In the genomic region with DNA sequence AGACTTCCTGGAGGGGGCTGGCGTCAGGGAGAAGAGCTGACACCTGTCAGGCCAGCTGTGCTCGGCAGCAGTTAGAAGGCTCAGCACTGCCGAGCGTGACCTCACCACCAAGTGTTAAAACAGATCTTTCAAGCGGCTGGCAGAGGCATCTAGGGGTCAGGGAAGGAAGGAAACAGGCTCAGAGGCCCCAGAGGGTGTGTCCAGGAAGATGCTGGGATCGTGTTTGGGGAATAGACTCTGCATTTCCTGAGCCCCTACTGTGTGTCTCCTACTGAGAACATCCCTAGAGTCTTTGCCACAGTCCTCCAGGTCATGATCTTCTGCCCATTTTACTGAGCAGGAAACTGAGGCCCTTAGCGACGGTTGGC, we compare ENCODE assay signal across 8 mouse cellular contexts. TPM values are rescaled to one million over a fixed set of nuclear protein-coding genes. Genes with fewer than 3 reads are reported as not detected.
DNase-seq lines count a peak whose midpoint lies in the region; ATAC-seq and TF ChIP-seq lines count a peak whose summit lies in the region.

No protein-coding gene starts in this region.

- H3K36me3 ChIP-seq in heart, postnatal 0 days (replicated peaks; ENCODE audit: control insufficient read depth, insufficient read depth, low read length) = no peaks in the 10 kb centered on the region
- H3K36me3 ChIP-seq in liver, embryonic 13.5 days = peaks cover 74% of the 10 kb centered on the region

- H3K9me3 ChIP-seq in heart, postnatal 0 days (replicated peaks; ENCODE audit: control insufficient read depth, low read length) = no peaks in the 10 kb centered on the region
- H3K9me3 ChIP-seq in liver, embryonic 13.5 days (replicated peaks) = no peaks in the 10 kb centered on the region

- H3K4me3 ChIP-seq in heart, postnatal 0 days (ENCODE audit: low read depth, low read length) = no peak overlapping the region
- H3K4me3 ChIP-seq in liver, embryonic 13.5 days (replicated peaks) = peak overlapping the region; percentile 91

- H3K4me2 ChIP-seq in heart, postnatal 0 days (ENCODE audit: low read depth, low read length) = peak overlapping the region; percentile 8; the same call in 1 of the 2 replicates
- H3K4me2 ChIP-seq in liver, embryonic 13.5 days = peak overlapping the region; percentile 94

- DNase-seq in adrenal gland, postnatal 14 days = peak; percentile 42
- DNase-seq in adrenal gland, postnatal 25 days = no peak
- DNase-seq in R1 (ENCODE audit: low read depth, low spot score) = peak; percentile 90
- DNase-seq in heart, postnatal 0 days (ENCODE audit: low spot score) = no peak
- DNase-seq in liver, embryonic 13.5 days = no peak
- peak; percentile 82 for DNase-seq in thymus, postnatal 14 days
- no peak for DNase-seq in retina, postnatal 1 day
- no peak for DNase-seq in ovary, postnatal 10 days (ENCODE audit: low spot score)

- H3K4me1 ChIP-seq in heart, postnatal 0 days (ENCODE audit: control insufficient read depth, insufficient read depth) = peaks cover 20% of the 10 kb centered on the region
- H3K4me1 ChIP-seq in liver, embryonic 13.5 days (replicated peaks) = peaks cover 82% of the 10 kb centered on the region

- TF ChIP-seq EP300 in heart, postnatal 0 days (IDR thresholded peaks at IDR 0.05; ENCODE audit: low read depth) = no peak

- no peaks in the 10 kb centered on the region for H3K27me3 ChIP-seq in heart, postnatal 0 days (ENCODE audit: control insufficient read depth, insufficient read depth, low read length)
- H3K27me3 ChIP-seq in liver, embryonic 13.5 days = no peaks in the 10 kb centered on the region

- H3K9ac ChIP-seq in heart, postnatal 0 days (replicated peaks; ENCODE audit: low read depth, low read length) = no peak overlapping the region
- H3K9ac ChIP-seq in liver, embryonic 13.5 days = peak overlapping the region; percentile 100

- no peak for ATAC-seq in heart, postnatal 0 days (ENCODE audit: insufficient read depth, low read depth)
- no peak for ATAC-seq in liver, embryonic 13.5 days (ENCODE audit: low read depth)

- 37% methylated on average over 8 of the region's 8 CpGs for WGBS in heart, postnatal 0 days
- 9% methylated on average over 8 of the region's 8 CpGs for WGBS in liver, embryonic 13.5 days (ENCODE audit: insufficient replicate concordance)

- no peak for TF ChIP-seq CTCF in heart, postnatal 0 days (IDR thresholded peaks at IDR 0.05; ENCODE audit: low read depth)

- H3K27ac ChIP-seq in heart, postnatal 0 days (ENCODE audit: low read depth) = peak overlapping the region; percentile 40; the same call in 1 of the 2 replicates
- peak overlapping the region; percentile 99 for H3K27ac ChIP-seq in liver, embryonic 13.5 days

RNA-seq across cellular contexts. Expression of gene E2f2, which starts 5.0 kb away (rescaled TPM):
- total RNA-seq in adrenal gland, postnatal 14 days (2021) = 12.0 and 13.6 TPM in 2 replicates
- total RNA-seq in adrenal gland, postnatal 25 days (2021) = 4.1 and 4.8 TPM in 2 replicates
- total RNA-seq in heart, postnatal 0 days (2014; rRNA removed; ENCODE audit: low replicate concordance) = 6.4 and 6.9 TPM in 2 replicates
- 2.4 and 2.6 TPM in 2 replicates for polyA plus RNA-seq in heart, postnatal 0 days (2015; fragmentation: Nextera tagmentation; extraction: Ambion mirVana)
- 64.7 and 72.1 TPM in 2 replicates for polyA plus RNA-seq in liver, embryonic 13.5 days (2015; fragmentation: Nextera tagmentation; extraction: Ambion mirVana)

RNA-seq across cellular contexts. Expression of gene Asap3, which starts 28.9 kb away (rescaled TPM):
- total RNA-seq in adrenal gland, postnatal 14 days (2021) = 3.4 and 3.8 TPM in 2 replicates
- total RNA-seq in adrenal gland, postnatal 25 days (2021) = 1.8 and 2.8 TPM in 2 replicates
- 2.9 and 3.2 TPM in 2 replicates for total RNA-seq in heart, postnatal 0 days (2014; rRNA removed; ENCODE audit: low replicate concordance)
- polyA plus RNA-seq in heart, postnatal 0 days (2015; fragmentation: Nextera tagmentation; extraction: Ambion mirVana) = 1.7 and 2.0 TPM in 2 replicates
- polyA plus RNA-seq in liver, embryonic 13.5 days (2015; fragmentation: Nextera tagmentation; extraction: Ambion mirVana) = 1.1 and 1.4 TPM in 2 replicates

RNA-seq across cellular contexts. Expression of gene Id3, which starts 33.9 kb away (rescaled TPM):
- 91.3 and 98.0 TPM in 2 replicates for total RNA-seq in adrenal gland, postnatal 14 days (2021)
- total RNA-seq in adrenal gland, postnatal 25 days (2021) = 59.6 and 78.0 TPM in 2 replicates
- 238 and 259 TPM in 2 replicates for total RNA-seq in heart, postnatal 0 days (2014; rRNA removed; ENCODE audit: low replicate concordance)
- 169 and 188 TPM in 2 replicates for polyA plus RNA-seq in heart, postnatal 0 days (2015; fragmentation: Nextera tagmentation; extraction: Ambion mirVana)
- polyA plus RNA-seq in liver, embryonic 13.5 days (2015; fragmentation: Nextera tagmentation; extraction: Ambion mirVana) = 48.1 and 51.3 TPM in 2 replicates

Comparison
In these comparisons a context has a peak if more than half of its experiments do, and no peak if none do; other contexts are left out.
1. DNase-seq: peak in adrenal gland, postnatal 14 days (single experiment), R1 (single experiment) and thymus, postnatal 14 days (single experiment); none in adrenal gland, postnatal 25 days (single experiment), heart, postnatal 0 days (single experiment), liver, embryonic 13.5 days (single experiment), retina, postnatal 1 day (single experiment) and ovary, postnatal 10 days (single experiment).